Mouse (Mus musculus): ENCODE measurements at regions not wholly inside any gene's neighbourhood (a gene's known extent, or its start where the extent isn't known, plus 50 kb on each side); places are given as distances from the start of the nearest gene placed in this dataset.

- H3K27ac ChIP-seq (ENCODE audit: low read depth, low read length), result no peak overlapping the region
- no peak for ATAC-seq
- H3K9ac ChIP-seq (ENCODE audit: low read depth, low read length), result no peak overlapping the region
- WGBS, result 77% methylated on average over 4 of the region's 4 CpGs
- H3K4me1 ChIP-seq (replicated peaks; ENCODE audit: control insufficient read depth, insufficient read depth, low read length), result no peaks in the 10 kb centered on the region
- no peaks in the 10 kb centered on the region for H3K36me3 ChIP-seq (ENCODE audit: control insufficient read depth, insufficient read depth)
- no peak for TF ChIP-seq CTCF (IDR thresholded peaks at IDR 0.05; ENCODE audit: low read depth)
- H3K4me2 ChIP-seq (replicated peaks; ENCODE audit: low read depth), result no peak overlapping the region
- no peak overlapping the region for H3K4me3 ChIP-seq (ENCODE audit: low read depth, low read length)
- no peaks in the 10 kb centered on the region for H3K9me3 ChIP-seq (ENCODE audit: control insufficient read depth)
- H3K27me3 ChIP-seq (replicated peaks; ENCODE audit: control insufficient read depth, insufficient read depth, low read length), result no peaks in the 10 kb centered on the region
Measured at GRCm38 (mm10) chr5:101195501-101195900, 350.0 kb downstream of the Gpat3 start.

DNA sequence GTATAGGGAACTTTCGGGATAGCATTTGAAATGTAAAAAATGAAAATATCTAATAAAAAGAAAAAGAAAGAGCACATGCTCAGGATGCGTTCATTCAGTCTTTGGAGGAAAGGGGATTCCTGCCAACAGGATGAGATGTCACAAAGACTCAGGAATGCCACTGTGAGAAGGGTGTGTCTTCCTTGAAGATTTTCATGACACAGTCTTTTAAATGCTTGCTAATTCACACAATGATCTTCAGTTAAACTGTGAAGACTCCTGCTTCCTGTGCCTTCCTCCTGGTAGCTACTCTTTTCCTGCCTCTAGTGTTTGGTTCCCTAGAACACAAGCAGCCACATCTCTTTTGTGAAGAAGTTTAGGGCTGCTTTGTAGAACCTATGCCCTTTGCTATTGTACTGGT, 345.5 kb downstream of the Gpat3 start:
- H3K9me3 ChIP-seq (ENCODE audit: control insufficient read depth), result no peaks in the 10 kb centered on the region
- no peak overlapping the region for H3K4me2 ChIP-seq (replicated peaks; ENCODE audit: low read depth)
- ATAC-seq, result no peak
- 91% methylated on average over 2 of the region's 2 CpGs for WGBS
- H3K9ac ChIP-seq (ENCODE audit: low read depth, low read length), result no peak overlapping the region
- no peak for TF ChIP-seq CTCF (IDR thresholded peaks at IDR 0.05; ENCODE audit: low read depth)
- no peaks in the 10 kb centered on the region for H3K27me3 ChIP-seq (replicated peaks; ENCODE audit: control insufficient read depth, insufficient read depth, low read length)
- no peaks in the 10 kb centered on the region for H3K4me1 ChIP-seq (replicated peaks; ENCODE audit: control insufficient read depth, insufficient read depth, low read length)
- H3K4me3 ChIP-seq (ENCODE audit: low read depth, low read length), result no peak overlapping the region
- no peak overlapping the region for H3K27ac ChIP-seq (ENCODE audit: low read depth, low read length)
- H3K36me3 ChIP-seq (ENCODE audit: control insufficient read depth, insufficient read depth), result no peaks in the 10 kb centered on the region

- H3K4me1 ChIP-seq (replicated peaks; ENCODE audit: control insufficient read depth, insufficient read depth, low read length), result no peaks in the 10 kb centered on the region
- no peaks in the 10 kb centered on the region for H3K9me3 ChIP-seq (ENCODE audit: control insufficient read depth)
- H3K9ac ChIP-seq (ENCODE audit: low read depth, low read length), result no peak overlapping the region
- no peak for TF ChIP-seq CTCF (IDR thresholded peaks at IDR 0.05; ENCODE audit: low read depth)
- H3K27me3 ChIP-seq (replicated peaks; ENCODE audit: control insufficient read depth, insufficient read depth, low read length), result no peaks in the 10 kb centered on the region
- ATAC-seq, result no peak
- no peaks in the 10 kb centered on the region for H3K36me3 ChIP-seq (ENCODE audit: control insufficient read depth, insufficient read depth)
- WGBS, result 51% methylated on average over 9 of the region's 9 CpGs
- H3K27ac ChIP-seq (ENCODE audit: low read depth, low read length), result no peak overlapping the region
- no peak overlapping the region for H3K4me3 ChIP-seq (ENCODE audit: low read depth, low read length)
- H3K4me2 ChIP-seq (replicated peaks; ENCODE audit: low read depth), result no peak overlapping the region
Measured at GRCm38 (mm10) chr5:101173183-101173582, 327.7 kb downstream of the Gpat3 start.

DNA sequence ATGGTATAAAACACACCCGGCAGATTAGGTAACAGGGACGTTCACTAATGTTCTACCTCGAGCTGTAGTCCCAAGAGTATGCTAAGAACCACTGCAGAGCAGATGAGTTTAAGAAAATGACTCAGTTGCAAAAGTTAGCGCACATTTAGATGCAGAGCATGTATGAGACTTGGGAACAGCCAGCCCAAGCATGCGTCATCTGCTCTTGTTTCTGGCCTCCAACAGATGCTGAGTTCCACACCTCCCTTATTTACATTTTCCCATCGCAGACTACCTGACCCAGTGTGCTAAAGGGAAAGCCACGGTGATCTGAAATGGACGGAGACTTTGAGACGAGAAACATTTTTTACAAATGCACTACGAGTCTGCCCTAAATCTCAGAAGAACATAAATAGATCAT, 327.3 kb downstream of the Gpat3 start:
- Histone ChIP-seq H3K27me3 (replicated peaks; ENCODE audit: control insufficient read depth, insufficient read depth, low read length) (no peaks in the 10 kb centered on the region), H3K4me3 (ENCODE audit: low read depth, low read length) (no peak overlapping the region), H3K9me3 (ENCODE audit: control insufficient read depth) (no peaks in the 10 kb centered on the region), H3K36me3 (ENCODE audit: control insufficient read depth, insufficient read depth) (no peaks in the 10 kb centered on the region), H3K9ac (ENCODE audit: low read depth, low read length) (no peak overlapping the region), H3K27ac (ENCODE audit: low read depth, low read length) (no peak overlapping the region), H3K4me1 (replicated peaks; ENCODE audit: control insufficient read depth, insufficient read depth, low read length) (no peaks in the 10 kb centered on the region), H3K4me2 (replicated peaks; ENCODE audit: low read depth) (no peak overlapping the region)
- WGBS, result 60% methylated on average over 10 of the region's 10 CpGs
- no peak for TF ChIP-seq CTCF (IDR thresholded peaks at IDR 0.05; ENCODE audit: low read depth)
- ATAC-seq, result no peak

- no peak overlapping the region for H3K27ac ChIP-seq (ENCODE audit: low read depth, low read length)
- no peaks in the 10 kb centered on the region for H3K36me3 ChIP-seq (ENCODE audit: control insufficient read depth, insufficient read depth)
- H3K4me1 ChIP-seq (replicated peaks; ENCODE audit: control insufficient read depth, insufficient read depth, low read length), result no peaks in the 10 kb centered on the region
- ATAC-seq, result peak; percentile 45
- no peak for TF ChIP-seq CTCF (IDR thresholded peaks at IDR 0.05; ENCODE audit: low read depth)
- no peak overlapping the region for H3K4me2 ChIP-seq (replicated peaks; ENCODE audit: low read depth)
- H3K9ac ChIP-seq (ENCODE audit: low read depth, low read length), result no peak overlapping the region
- H3K27me3 ChIP-seq (replicated peaks; ENCODE audit: control insufficient read depth, insufficient read depth, low read length), result no peaks in the 10 kb centered on the region
- WGBS, result 18% methylated on average over 2 of the region's 2 CpGs
- no peak overlapping the region for H3K4me3 ChIP-seq (ENCODE audit: low read depth, low read length)
- H3K9me3 ChIP-seq (ENCODE audit: control insufficient read depth), result no peaks in the 10 kb centered on the region
Measured at GRCm38 (mm10) chr5:101169074-101169473, 323.6 kb downstream of the Gpat3 start.

DNA sequence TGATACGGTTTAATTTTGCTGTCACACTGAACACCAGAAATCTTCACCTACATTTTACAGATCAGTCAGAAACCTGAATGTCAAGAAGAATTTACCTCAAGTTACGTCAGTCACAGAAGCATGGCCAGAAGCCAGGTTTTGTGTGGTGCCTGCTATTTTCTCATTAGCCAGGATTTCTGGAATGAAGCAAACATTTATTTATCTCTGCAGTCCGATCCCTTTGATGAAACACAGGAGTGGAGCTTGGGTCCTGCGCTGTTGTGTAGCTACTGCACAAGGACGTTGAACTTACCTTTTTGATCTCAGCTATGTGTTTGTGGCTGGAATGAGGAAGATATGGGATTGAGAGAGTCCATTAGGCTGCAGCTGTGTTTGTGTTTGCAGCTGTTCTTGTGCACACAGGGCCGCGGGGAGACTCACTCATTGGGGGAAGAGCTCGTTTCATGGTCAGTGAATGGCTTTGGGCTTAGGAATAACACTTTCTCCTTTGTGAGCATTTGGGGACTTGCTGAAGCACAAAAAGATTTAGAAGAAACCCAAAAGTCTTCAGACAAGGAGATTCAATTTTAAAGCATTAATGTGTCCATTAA, 318.2 kb downstream of the Gpat3 start:
- no peak overlapping the region for H3K9ac ChIP-seq (ENCODE audit: low read depth, low read length)
- ATAC-seq, result no peak
- TF ChIP-seq CTCF (IDR thresholded peaks at IDR 0.05; ENCODE audit: low read depth), result no peak
- no peaks in the 10 kb centered on the region for H3K27me3 ChIP-seq (replicated peaks; ENCODE audit: control insufficient read depth, insufficient read depth, low read length)
- no peaks in the 10 kb centered on the region for H3K4me1 ChIP-seq (replicated peaks; ENCODE audit: control insufficient read depth, insufficient read depth, low read length)
- no peaks in the 10 kb centered on the region for H3K36me3 ChIP-seq (ENCODE audit: control insufficient read depth, insufficient read depth)
- no peak overlapping the region for H3K4me3 ChIP-seq (ENCODE audit: low read depth, low read length)
- 34% methylated on average over 8 of the region's 8 CpGs for WGBS
- no peak overlapping the region for H3K27ac ChIP-seq (ENCODE audit: low read depth, low read length)
- no peaks in the 10 kb centered on the region for H3K9me3 ChIP-seq (ENCODE audit: control insufficient read depth)
- H3K4me2 ChIP-seq (replicated peaks; ENCODE audit: low read depth), result no peak overlapping the region

- ATAC-seq, result no peak
- no peak overlapping the region for H3K9ac ChIP-seq (ENCODE audit: low read depth, low read length)
- H3K4me2 ChIP-seq (replicated peaks; ENCODE audit: low read depth), result no peak overlapping the region
- TF ChIP-seq CTCF (IDR thresholded peaks at IDR 0.05; ENCODE audit: low read depth), result no peak
- no peaks in the 10 kb centered on the region for H3K27me3 ChIP-seq (replicated peaks; ENCODE audit: control insufficient read depth, insufficient read depth, low read length)
- WGBS, result 25% methylated on average over 5 of the region's 5 CpGs
- no peaks in the 10 kb centered on the region for H3K9me3 ChIP-seq (ENCODE audit: control insufficient read depth)
- H3K27ac ChIP-seq (ENCODE audit: low read depth, low read length), result no peak overlapping the region
- no peaks in the 10 kb centered on the region for H3K4me1 ChIP-seq (replicated peaks; ENCODE audit: control insufficient read depth, insufficient read depth, low read length)
- no peaks in the 10 kb centered on the region for H3K36me3 ChIP-seq (ENCODE audit: control insufficient read depth, insufficient read depth)
- no peak overlapping the region for H3K4me3 ChIP-seq (ENCODE audit: low read depth, low read length)
Measured at GRCm38 (mm10) chr5:101163112-101163511, 317.6 kb downstream of the Gpat3 start.

Measured in intestine, postnatal 0 days (tissue).